16 mouse cellular contexts compared by ENCODE assay signal in the genomic region with DNA sequence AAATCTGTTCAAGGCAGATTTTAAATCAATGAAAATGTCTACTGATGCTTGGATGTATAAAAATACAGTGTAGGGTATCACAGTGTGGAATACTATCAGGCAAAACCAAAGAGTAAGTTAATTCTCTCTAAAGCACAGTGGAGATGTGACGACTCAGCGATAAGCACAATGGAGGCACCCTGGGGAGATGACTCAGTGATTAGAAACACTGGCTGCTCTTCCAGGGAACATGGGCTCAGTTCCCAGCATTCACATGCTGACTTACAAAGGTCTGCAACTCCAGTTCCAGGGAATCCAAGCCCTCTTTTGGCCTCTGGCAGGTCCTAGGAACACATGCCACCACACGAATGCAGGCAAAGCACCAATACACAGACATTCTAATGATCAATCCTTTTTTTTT. TPM values are rescaled to one million over a fixed set of nuclear protein-coding genes. Genes with fewer than 3 reads are reported as not detected.
DNase-seq lines count a peak whose midpoint lies in the region; ATAC-seq and TF ChIP-seq lines count a peak whose summit lies in the region.
"Had no signal": no experiment of that assay in that cellular context is flagged by ENCODE, and none has a peak within 500 bp of the region (broad histone marks: within the 10 kb centered on the region; RNA-seq: fewer than 3 reads in every experiment).

No protein-coding gene starts in this region.

- TF ChIP-seq CTCF in midbrain, postnatal 0 days (IDR thresholded peaks at IDR 0.05): no peak

- H3K27me3 ChIP-seq in midbrain, postnatal 0 days (ENCODE audit: insufficient read depth, low read length): no peaks in the 10 kb centered on the region
- peaks cover 7% of the 10 kb centered on the region for H3K27me3 ChIP-seq in midbrain, embryonic 10.5 days (ENCODE audit: low read depth, poor library complexity, severe bottlenecking)

- H3K4me2 ChIP-seq in midbrain, postnatal 0 days (ENCODE audit: low read depth, low read length, poor library complexity, severe bottlenecking): no peak overlapping the region

- H3K9ac ChIP-seq in midbrain, postnatal 0 days (replicated peaks; ENCODE audit: low read length, poor library complexity, severe bottlenecking): no peak overlapping the region
- H3K9ac ChIP-seq: liver, postnatal 0 days had no signal

- no peaks in the 10 kb centered on the region for H3K9me3 ChIP-seq in midbrain, postnatal 0 days (ENCODE audit: low read length)
- no peaks in the 10 kb centered on the region for H3K9me3 ChIP-seq in midbrain, embryonic 10.5 days (replicated peaks)
- H3K9me3 ChIP-seq: megakaryocyte, embryonic 14.5 days had no signal

- H3K27ac ChIP-seq in midbrain, postnatal 0 days (ENCODE audit: low read depth, low read length): no peak overlapping the region
- no peak overlapping the region for H3K27ac ChIP-seq in midbrain, embryonic 10.5 days (replicated peaks)
- H3K27ac ChIP-seq: layer of hippocampus, adult 2 months had no signal

- H3K4me1 ChIP-seq in midbrain, postnatal 0 days (ENCODE audit: insufficient read depth, low read length): 0 out of 2 replicates have a peak, but pooled peaks cover 5% of the 10 kb centered on the region
- H3K4me1 ChIP-seq in midbrain, embryonic 10.5 days: peaks cover 8% of the 10 kb centered on the region

- DNase-seq in adrenal gland, postnatal 36 days: peak; percentile 47 to 63
- no peak for DNase-seq in adrenal gland, adult 18-20 months (ENCODE audit: low spot score in 2 of 2)
- peak; percentile 68 for DNase-seq in midbrain, postnatal 0 days (ENCODE audit: low spot score)
- no peak for DNase-seq in midbrain, embryonic 10.5 days (ENCODE audit: low spot score)
- DNase-seq in gastrocnemius, postnatal 25 days: peak; percentile 57
- DNase-seq in ovary, postnatal 14 days (ENCODE audit: low spot score): no peak
- DNase-seq in thymus, adult 18-20 months: no peak
- no peak for DNase-seq in spleen, postnatal 10 days (ENCODE audit: low spot score in 2 of 2)
- DNase-seq: B cell, adult 2 months; liver, postnatal 0 days; right cerebral cortex, adult 18-20 months had no signal

- H3K4me3 ChIP-seq in midbrain, postnatal 0 days (ENCODE audit: low read depth, low read length): no peak overlapping the region
- no peak overlapping the region for H3K4me3 ChIP-seq in midbrain, embryonic 10.5 days
- H3K4me3 ChIP-seq: layer of hippocampus, adult 2 months; megakaryocyte, embryonic 14.5 days had no signal

- 4% methylated on average over 3 of the region's 3 CpGs for WGBS in midbrain, postnatal 0 days
- WGBS in midbrain, embryonic 10.5 days: 16% methylated on average over 3 of the region's 3 CpGs

- no peaks in the 10 kb centered on the region for H3K36me3 ChIP-seq in midbrain, postnatal 0 days (ENCODE audit: insufficient read depth, low read length)
- H3K36me3 ChIP-seq in midbrain, embryonic 10.5 days: no peaks in the 10 kb centered on the region

- ATAC-seq in midbrain, postnatal 0 days (ENCODE audit: low FRiP score): no peak
- ATAC-seq: intestine, embryonic 16.5 days; liver, postnatal 0 days had no signal

RNA-seq across cellular contexts. Expression of a gene that starts 20.7 kb away (rescaled TPM):
- total RNA-seq in adrenal gland, postnatal 36 days (2021): 1 to 10 TPM in 1 of 2 experiments, under 1 TPM in 1; 0.83 to 1.5 TPM
- 1 to 10 TPM in 1 of 2 experiments, under 1 TPM in 1; 0.86 to 1.6 TPM for total RNA-seq in adrenal gland, adult 18-20 months (2021)
- 14.1 and 25.7 TPM in 2 replicates for total RNA-seq in midbrain, postnatal 0 days (2014; rRNA removed)
- 8.8 and 12.8 TPM in 2 replicates for polyA plus RNA-seq in midbrain, postnatal 0 days (2015; fragmentation: Nextera tagmentation; extraction: Ambion mirVana)
- polyA plus RNA-seq in midbrain, embryonic 10.5 days (2016; fragmentation: Nextera tagmentation; extraction: Ambion mirVana): not detected in 2 replicates
- under 1 TPM; 0.59 to 0.83 TPM for total RNA-seq in gastrocnemius, postnatal 25 days (2021)
- total RNA-seq: common myeloid progenitor, adult 5-6 weeks; granulocyte monocyte progenitor cell, adult 5-6 weeks had no signal
- polyA plus RNA-seq: liver, postnatal 0 days had no signal

RNA-seq across cellular contexts. Expression of a gene that starts 41.6 kb away (rescaled TPM):
- 10 to 100 TPM; 52.5 to 56.3 TPM for total RNA-seq in adrenal gland, postnatal 36 days (2021)
- total RNA-seq in adrenal gland, adult 18-20 months (2021): 10 to 100 TPM; 54.1 to 54.7 TPM
- total RNA-seq in midbrain, postnatal 0 days (2014; rRNA removed): 317 and 384 TPM in 2 replicates
- polyA plus RNA-seq in midbrain, postnatal 0 days (2015; fragmentation: Nextera tagmentation; extraction: Ambion mirVana): 399 and 418 TPM in 2 replicates
- polyA plus RNA-seq in midbrain, embryonic 10.5 days (2016; fragmentation: Nextera tagmentation; extraction: Ambion mirVana): 46.5 and 67.6 TPM in 2 replicates
- 10 to 100 TPM; 14.9 to 15.7 TPM for total RNA-seq in gastrocnemius, postnatal 25 days (2021)

RNA-seq across cellular contexts. Expression of a gene that starts 55.7 kb away (rescaled TPM):
- 1 to 10 TPM in 1 of 2 experiments, under 1 TPM in 1; 0.63 to 1.1 TPM for total RNA-seq in adrenal gland, postnatal 36 days (2021)
- total RNA-seq in adrenal gland, adult 18-20 months (2021): 1 to 10 TPM in 1 of 2 experiments, under 1 TPM in 1; 0.96 to 1.2 TPM
- total RNA-seq in midbrain, postnatal 0 days (2014; rRNA removed): 0.05 and 0.24 TPM in 2 replicates
- 0.05 and 0.15 TPM in 2 replicates for polyA plus RNA-seq in midbrain, postnatal 0 days (2015; fragmentation: Nextera tagmentation; extraction: Ambion mirVana)
- 1.3 and 2.4 TPM in 2 replicates for polyA plus RNA-seq in midbrain, embryonic 10.5 days (2016; fragmentation: Nextera tagmentation; extraction: Ambion mirVana)
- total RNA-seq in gastrocnemius, postnatal 25 days (2021): under 1 TPM; 0.20 to 0.38 TPM
- total RNA-seq: layer of hippocampus, adult 2 months had no signal

Comparison
In these comparisons a context has a peak if more than half of its experiments do, and no peak if none do; other contexts are left out.
1. DNase-seq: peak in adrenal gland, postnatal 36 days (2 of 2), midbrain, postnatal 0 days (single experiment) and gastrocnemius, postnatal 25 days (single experiment); none in adrenal gland, adult 18-20 months (0 of 2), midbrain, embryonic 10.5 days (single experiment), ovary, postnatal 14 days (single experiment), thymus, adult 18-20 months (0 of 2) and spleen, postnatal 10 days (0 of 2).